Mouse (Mus musculus) gastrocnemius, postnatal 36 days (tissue): ENCODE measurements around the gene Clip4. TPM values are rescaled to one million over a fixed set of nuclear protein-coding genes. Genes with fewer than 3 reads are reported as not detected.

Experiments used
- DNase-seq, 2 experiments: peaks; one replicate each; pipeline ENCODE4 v3.0.0; 2022
- intact Hi-C: fragments of 180-260 bp; cut with DNase I; formaldehyde crosslinking; loops from one replicate; pipeline ENCODE4 v1.15.1; 2025
- total RNA-seq, 2 experiments: library from RNA; stranded (reverse); gene quantifications; 2 replicates each; pipeline ENCODE4 v1.2.3; 2021

Clip4 gene
- total RNA-seq, 2 experiments from 2014 or later = 92.3 to 128 TPM

GRCm38 (mm10) chr17:71783366-71783735 lies 15.1 kb downstream of the Clip4 start:
- no peak for DNase-seq
- intact Hi-C loops = no loop called here

- intact Hi-C loops = no loop called here
Observed at GRCm38 (mm10) chr17:71786456-71786855, 18.2 kb downstream of the Clip4 start.

GRCm38 (mm10) chr17:71791109-71791508 lies 22.8 kb downstream of the Clip4 start:
- intact Hi-C loops = loop anchor here (5.0 kb wide), 1 partner anchor 124 kb away; no protein-coding TSS in a partner anchor
- DNase-seq = no peak

More at GRCm38 (mm10) chr17:71786456-71786855, 18.2 kb downstream of the Clip4 start:
- DNase-seq = no peak

DNA sequence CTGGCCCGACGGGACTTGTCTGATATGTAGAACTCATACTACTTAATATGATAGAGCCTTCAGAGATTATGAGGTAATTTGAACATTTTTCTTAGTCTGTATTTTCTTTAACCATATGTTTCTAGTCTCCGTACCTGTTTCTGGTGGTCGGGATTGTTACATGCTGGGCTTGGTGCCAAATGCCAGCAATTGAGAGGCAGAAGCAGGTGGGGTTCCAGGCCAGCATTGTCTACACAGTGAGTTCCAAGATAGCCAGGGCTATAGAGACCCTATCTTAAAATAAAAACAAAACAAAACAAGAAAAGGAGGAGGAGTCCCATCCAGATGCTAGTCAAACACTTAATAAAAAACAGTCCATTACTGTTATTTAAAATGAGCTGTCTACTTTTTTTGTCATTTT lies 23.3 kb downstream of the Clip4 start:
- DNase-seq = no peak
- intact Hi-C loops = loop anchor here (5.0 kb wide), 1 partner anchor 124 kb away; no protein-coding TSS in a partner anchor

DNA sequence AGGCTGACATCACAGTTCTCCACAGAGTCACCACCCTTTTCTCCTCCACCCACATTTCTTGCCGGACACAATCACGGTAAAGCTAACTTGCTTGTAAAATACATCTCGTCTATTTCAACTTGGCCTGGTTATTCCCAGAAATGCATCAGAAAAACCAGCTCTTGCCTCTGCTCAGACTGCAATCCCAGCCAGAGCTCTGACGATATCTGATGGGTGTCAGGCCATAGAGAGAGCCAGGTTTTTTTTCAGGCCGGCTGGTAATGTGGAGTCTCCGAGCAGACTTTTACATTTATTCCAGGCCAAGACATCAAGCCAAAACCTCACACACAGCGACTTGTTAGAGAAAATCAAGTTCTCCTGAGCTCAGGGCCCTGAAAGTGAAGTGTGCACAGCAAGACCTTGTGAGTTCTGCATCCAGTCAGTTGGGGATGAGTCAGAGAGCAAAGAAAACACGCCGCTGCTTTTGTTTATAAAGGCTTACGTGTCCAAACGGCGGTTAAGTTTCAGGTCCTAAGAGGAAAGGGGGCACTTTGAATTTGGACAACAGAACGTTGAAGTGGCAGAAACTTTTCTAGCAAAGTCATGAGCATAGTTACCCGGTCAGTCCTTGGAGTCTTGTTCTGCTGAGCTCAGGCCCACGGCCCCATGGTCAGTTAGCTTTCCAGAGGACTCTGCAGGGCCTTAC lies 27.4 kb downstream of the Clip4 start:
- DNase-seq = no peak
- intact Hi-C loops = no loop called here

GRCm38 (mm10) chr17:71803456-71803855 lies 35.2 kb downstream of the Clip4 start:
- no peak for DNase-seq
- intact Hi-C loops = no loop called here

DNA sequence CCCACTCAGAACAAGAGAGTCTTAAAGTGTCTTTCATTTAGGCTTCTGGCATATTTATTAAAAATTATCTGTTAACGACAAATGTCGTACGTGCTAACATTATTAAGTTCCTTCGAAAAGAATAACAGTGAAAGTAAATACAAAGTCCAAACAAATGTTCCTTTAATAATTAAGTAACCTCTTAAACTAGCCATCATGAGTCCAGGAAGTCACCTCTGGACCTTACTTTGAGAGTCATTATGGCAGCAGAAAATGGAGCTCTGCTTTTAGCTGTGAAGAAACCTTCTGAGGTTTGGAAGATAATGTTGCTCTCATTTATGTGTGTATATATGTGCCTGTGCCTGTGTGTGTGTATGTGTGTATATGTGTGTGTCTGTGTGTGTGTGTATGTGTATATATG lies 35.6 kb downstream of the Clip4 start:
- no peak for DNase-seq
- intact Hi-C loops = no loop called here

DNA sequence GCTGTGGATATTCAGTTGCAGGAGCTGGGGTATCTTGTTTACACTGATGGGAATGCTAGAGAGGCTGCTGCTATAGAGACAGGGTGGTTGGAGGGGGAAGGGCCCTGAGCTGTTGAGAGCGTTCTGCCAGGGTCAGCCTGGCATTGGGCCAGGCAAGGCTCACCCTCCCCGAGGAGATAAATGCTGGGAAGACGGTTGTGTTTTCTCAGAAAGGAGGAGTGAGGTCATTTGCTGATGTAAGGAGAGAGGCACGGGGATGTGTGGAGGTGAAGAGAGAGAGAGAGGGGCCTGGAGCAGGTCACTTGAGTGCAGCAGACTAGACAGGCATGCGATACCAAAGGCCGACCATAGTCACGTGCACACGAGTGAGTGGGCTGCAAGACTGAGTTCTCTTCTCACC lies 42.8 kb downstream of the Clip4 start:
- no peak for DNase-seq
- intact Hi-C loops = no loop called here

- intact Hi-C loops = no loop called here
- DNase-seq = no peak
Observed at GRCm38 (mm10) chr17:71816136-71816864, 48.0 kb downstream of the Clip4 start.

DNA sequence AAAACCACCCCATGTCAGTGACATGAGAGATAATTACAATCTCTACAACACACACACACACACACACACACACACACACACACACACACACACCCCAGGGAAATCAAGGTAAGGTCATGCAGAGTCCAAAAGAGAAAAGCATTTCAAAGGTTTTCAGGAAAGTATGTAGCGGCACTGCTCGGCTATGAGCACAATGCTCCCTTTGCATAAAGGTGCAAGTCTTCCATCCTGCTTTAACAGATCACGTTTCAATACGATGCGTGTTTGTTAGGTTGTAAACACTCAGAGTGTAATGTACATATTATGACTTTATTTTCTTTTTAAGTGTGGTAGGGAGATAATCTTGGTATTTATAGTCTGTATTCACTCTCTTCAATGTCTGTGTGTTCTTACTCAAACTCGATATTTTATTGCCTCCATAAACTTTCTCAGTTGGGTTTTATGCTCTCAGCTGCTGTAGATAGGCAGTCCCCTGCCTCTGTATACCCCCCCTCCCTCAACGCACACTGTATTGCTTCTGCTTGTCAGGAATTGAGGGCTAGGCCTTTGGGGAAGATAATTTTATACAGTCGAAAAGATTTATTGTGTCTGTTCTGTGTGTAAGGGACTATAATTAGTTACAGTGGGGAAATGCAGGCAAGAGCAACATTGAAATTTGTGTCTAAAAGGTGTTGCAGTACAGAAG lies 55.5 kb downstream of the Clip4 start:
- DNase-seq = no peak
- intact Hi-C loops = no loop called here

- intact Hi-C loops = no loop called here
- DNase-seq = no peak
Observed at GRCm38 (mm10) chr17:71826603-71827002, 58.3 kb downstream of the Clip4 start.

DNA sequence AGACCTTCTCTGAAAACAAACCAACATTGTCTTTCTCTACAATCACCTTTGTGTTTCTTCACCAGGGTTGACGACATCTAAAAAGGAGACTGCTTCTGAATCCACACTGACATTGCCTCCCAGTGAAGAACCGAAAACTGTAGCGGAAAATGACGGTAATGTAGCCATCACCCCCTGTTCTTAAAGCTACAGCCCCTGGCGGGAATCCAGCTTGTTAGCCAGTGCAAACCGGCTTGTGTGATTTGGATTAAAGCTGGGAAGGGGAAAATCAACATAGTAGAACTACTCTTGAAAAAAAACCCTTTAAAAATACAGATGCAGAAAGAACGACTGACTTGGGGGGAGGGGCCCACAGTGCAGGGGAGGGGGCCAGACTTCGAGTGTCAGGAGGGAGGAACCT lies 59.4 kb downstream of the Clip4 start:
- no peak for DNase-seq
- intact Hi-C loops = no loop called here

- intact Hi-C loops = no loop called here
- DNase-seq = no peak
Observed at GRCm38 (mm10) chr17:71828647-71829414, 60.6 kb downstream of the Clip4 start.

GRCm38 (mm10) chr17:71831960-71832359 lies 63.7 kb downstream of the Clip4 start:
- no peak for DNase-seq
- intact Hi-C loops = no loop called here

DNA sequence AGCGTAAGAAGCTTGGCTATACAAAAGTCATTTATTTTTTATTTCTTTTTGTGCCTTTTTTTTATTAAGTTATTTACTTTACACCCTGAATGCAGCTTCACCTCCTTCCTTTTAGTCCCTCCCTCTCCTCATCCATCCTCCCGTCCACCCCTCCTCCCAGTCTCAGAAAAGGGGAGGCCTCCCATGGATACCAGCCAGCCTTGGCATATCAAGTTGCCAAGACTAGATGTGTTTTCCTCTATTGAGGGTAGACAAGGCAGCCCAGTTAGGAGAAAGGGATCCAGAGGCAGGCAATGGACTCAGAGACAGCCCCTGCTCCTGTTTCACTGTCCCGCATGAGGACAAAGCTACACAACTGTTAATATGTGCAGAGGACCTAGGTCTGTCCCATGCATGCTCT lies 93.9 kb downstream of the Clip4 start:
- intact Hi-C loops = no loop called here
- DNase-seq = no peak

DNA sequence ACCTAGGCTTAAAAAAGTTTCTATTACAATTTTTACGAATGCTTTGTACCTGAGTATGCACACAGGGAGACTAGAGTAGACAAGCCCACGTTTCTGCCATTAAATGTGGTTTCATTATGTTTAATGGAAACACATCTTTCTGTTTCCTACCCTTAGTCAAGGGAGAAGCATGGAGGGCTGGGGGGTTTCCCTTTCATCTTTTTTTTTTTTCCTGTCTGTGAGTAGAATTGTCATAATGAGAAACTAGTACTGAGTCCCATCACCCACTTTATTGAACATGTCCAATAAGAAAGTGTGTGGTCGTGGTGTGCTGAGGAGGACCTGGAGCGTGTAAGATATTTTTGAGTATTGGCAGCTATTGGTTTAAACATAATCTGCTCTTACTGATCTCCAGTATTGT lies 94.6 kb downstream of the Clip4 start:
- intact Hi-C loops = no loop called here
- DNase-seq = no peak

DNA sequence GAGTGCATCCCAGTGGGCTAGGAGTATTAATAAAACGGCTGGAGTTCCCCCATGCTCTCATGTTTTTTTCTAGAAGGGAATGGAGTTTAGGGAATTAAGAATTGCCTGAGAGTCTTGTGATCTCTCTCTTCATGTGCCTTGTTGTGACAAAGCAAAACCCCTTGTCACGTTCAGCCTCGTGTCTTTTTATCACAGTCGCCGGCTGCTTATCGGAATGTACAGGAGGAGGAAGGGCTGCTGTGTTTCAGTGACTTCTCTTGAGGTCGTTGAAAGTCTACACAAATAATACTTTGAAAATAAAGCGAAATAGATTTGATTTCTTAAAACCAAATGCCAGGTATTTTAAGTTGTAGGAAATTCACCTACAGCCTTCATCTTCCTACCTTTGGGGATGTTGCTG lies 95.8 kb downstream of the Clip4 start:
- intact Hi-C loops = no loop called here
- DNase-seq = no peak

DNA sequence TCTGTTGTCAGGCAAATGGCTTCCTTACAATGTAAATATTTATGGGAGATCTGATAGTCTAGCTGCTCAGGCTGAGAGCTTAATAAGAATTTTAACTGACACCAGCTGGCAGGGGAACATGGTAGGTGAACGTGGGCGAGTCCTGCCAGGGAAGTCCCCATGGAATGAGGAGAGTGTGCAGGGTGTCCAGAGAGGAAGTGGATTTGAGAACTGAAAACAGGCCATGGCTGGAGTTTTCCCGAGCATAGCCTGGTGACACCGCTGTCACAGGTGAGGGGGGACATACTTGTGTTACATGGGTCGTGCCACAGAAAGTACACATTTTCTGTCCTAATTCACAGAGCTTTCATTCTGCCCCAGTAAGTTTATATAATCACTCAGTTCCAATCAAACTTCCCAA lies 97.2 kb downstream of the Clip4 start:
- DNase-seq = no peak
- intact Hi-C loops = no loop called here

DNA sequence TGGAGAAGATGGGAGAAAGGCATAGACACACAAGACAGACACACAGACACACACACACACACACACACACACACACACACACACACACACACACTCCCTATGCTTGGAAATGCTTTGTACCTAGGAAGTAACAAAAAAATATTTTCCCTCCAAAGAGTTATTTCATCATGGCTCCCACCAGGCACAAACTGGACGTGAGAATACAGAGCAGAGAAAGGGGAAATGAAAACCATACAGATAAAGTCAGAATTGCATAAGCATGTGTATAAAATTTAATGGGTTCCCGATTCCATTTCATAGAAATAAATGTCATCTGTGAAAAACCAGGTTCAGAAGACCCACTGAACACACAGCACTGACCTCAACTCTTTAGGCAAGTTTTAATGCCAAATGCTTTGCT lies 99.6 kb downstream of the Clip4 start:
- DNase-seq = no peak
- intact Hi-C loops = no loop called here

DNA sequence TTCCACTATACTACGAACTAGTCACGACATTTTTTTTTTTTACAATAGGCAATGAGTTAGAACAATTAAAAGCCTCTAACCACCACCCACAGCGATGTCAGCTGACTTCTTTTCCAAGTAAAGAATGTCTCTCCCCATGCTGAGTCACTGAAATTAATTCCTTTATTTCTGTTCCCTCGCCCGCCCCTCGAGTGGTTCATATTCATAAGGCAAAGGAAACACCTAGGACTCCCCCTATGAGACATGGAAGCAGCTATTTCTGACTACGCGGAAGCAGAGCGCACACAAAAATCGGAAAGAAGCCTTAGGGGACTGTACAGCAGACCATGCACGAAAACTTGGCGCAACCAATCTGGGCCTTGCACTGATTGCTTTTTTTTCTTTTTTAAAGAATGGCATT lies 100.6 kb downstream of the Clip4 start:
- intact Hi-C loops = no loop called here
- no peak for DNase-seq
